Mouse (Mus musculus): Measurements from ENCODE around the gene Klrb1a. TPM values are rescaled to one million over a fixed set of nuclear protein-coding genes. Genes with fewer than 3 reads are reported as not detected.
A peak's percentile ranks its signal among the peaks of the same experiment; 100 is the strongest.
"Not testable (repeated sequence)": the region's sequence is repeated elsewhere in the genome, so short reads cannot be mapped to it uniquely, and the experiment has no call there.

Klrb1a gene
- not detected in 2 replicates for polyA plus RNA-seq (2015; fragmentation: Nextera tagmentation; extraction: Ambion mirVana)

GRCm38 (mm10) chr6:128623433-128623832 lies at the start of gene Klrb1a:
Gene Klrb1a (minus strand): TSS chr6:128623533.
- not testable (repeated sequence) for H3K4me3 ChIP-seq (ENCODE audit: low read length); H3K9me3 ChIP-seq (ENCODE audit: control insufficient read depth, low read length); H3K36me3 ChIP-seq (ENCODE audit: control insufficient read depth, insufficient read depth, low read length); H3K4me1 ChIP-seq (replicated peaks; ENCODE audit: control insufficient read depth, insufficient read depth, low read length); ATAC-seq (ENCODE audit: low read depth); H3K27ac ChIP-seq (ENCODE audit: low read length); H3K9ac ChIP-seq (ENCODE audit: low read length); H3K4me2 ChIP-seq (ENCODE audit: low read depth, low read length); H3K27me3 ChIP-seq (ENCODE audit: control insufficient read depth, insufficient read depth, low read depth, low read length)
- WGBS: 95% methylated on average over 5 of the region's 5 CpGs

GRCm38 (mm10) chr6:128669936-128670335 lies 46.6 kb upstream of the Klrb1a start:
- H3K4me3 ChIP-seq (ENCODE audit: low read length): no peak overlapping the region
- no peaks in the 10 kb centered on the region for H3K27me3 ChIP-seq (ENCODE audit: control insufficient read depth, insufficient read depth, low read depth, low read length)
- H3K9ac ChIP-seq (ENCODE audit: low read length): no peak overlapping the region
- WGBS: 39% methylated on average over 4 of the region's 4 CpGs
- no peaks in the 10 kb centered on the region for H3K36me3 ChIP-seq (ENCODE audit: control insufficient read depth, insufficient read depth, low read length)
- no peaks in the 10 kb centered on the region for H3K9me3 ChIP-seq (ENCODE audit: control insufficient read depth, low read length)
- H3K4me1 ChIP-seq (replicated peaks; ENCODE audit: control insufficient read depth, insufficient read depth, low read length): no peaks in the 10 kb centered on the region
- H3K27ac ChIP-seq (ENCODE audit: low read length): no peak overlapping the region
- no peak for ATAC-seq (ENCODE audit: low read depth)
- no peak overlapping the region for H3K4me2 ChIP-seq (ENCODE audit: low read depth, low read length)

DNA sequence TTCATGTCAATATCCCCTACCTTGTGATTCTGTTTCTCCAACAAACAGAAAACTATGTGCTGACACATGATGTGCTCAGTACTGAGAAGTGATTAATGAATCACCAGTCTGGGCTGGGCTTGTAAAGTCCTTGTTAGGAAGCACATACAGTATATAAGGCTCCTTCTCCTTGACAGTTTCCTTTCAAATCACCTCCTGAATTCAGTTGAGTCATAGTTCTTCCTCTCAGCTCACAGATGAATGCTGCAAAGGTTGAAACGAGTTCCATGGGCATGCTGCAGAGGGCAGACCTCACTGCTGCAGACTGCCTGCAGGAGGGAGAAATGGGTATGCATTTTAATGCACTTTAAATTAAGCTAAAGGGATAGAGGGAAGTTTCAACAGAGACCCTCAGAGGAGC lies 38.9 kb upstream of the Klrb1a start, which contains the start of gene Clec2h:
Gene Clec2h, plus strand, starts transcription at position 180 of the 400 bp plus-strand sequence.
- no peak for ATAC-seq (ENCODE audit: low read depth)
- no peak within 1 kb of the TSS for H3K27ac ChIP-seq (ENCODE audit: low read length)
- no peaks in the 10 kb centered on the region for H3K9me3 ChIP-seq (ENCODE audit: control insufficient read depth, low read length)
- no peak within 1 kb of the TSS for H3K4me2 ChIP-seq (ENCODE audit: low read depth, low read length)
- H3K36me3 ChIP-seq (ENCODE audit: control insufficient read depth, insufficient read depth, low read length): no peaks in the 10 kb centered on the region
- no peak within 1 kb of the TSS for H3K9ac ChIP-seq (ENCODE audit: low read length)
- H3K27me3 ChIP-seq (ENCODE audit: control insufficient read depth, insufficient read depth, low read depth, low read length): no peaks in the 10 kb centered on the region
- no peaks in the 10 kb centered on the region for H3K4me1 ChIP-seq (replicated peaks; ENCODE audit: control insufficient read depth, insufficient read depth, low read length)
- 13% methylated on average over 1 of the region's 1 CpGs for WGBS
- no peak within 1 kb of the TSS for H3K4me3 ChIP-seq (ENCODE audit: low read length)

GRCm38 (mm10) chr6:128661249-128661648 lies 37.9 kb upstream of the Klrb1a start:
- Histone ChIP-seq H3K9me3 (ENCODE audit: control insufficient read depth, low read length) (no peaks in the 10 kb centered on the region), H3K4me2 (ENCODE audit: low read depth, low read length) (no peak overlapping the region), H3K9ac (ENCODE audit: low read length) (no peak overlapping the region), H3K4me3 (ENCODE audit: low read length) (no peak overlapping the region), H3K36me3 (ENCODE audit: control insufficient read depth, insufficient read depth, low read length) (no peaks in the 10 kb centered on the region), H3K27me3 (ENCODE audit: control insufficient read depth, insufficient read depth, low read depth, low read length) (no peaks in the 10 kb centered on the region), H3K4me1 (replicated peaks; ENCODE audit: control insufficient read depth, insufficient read depth, low read length) (no peaks in the 10 kb centered on the region), H3K27ac (ENCODE audit: low read length) (no peak overlapping the region)
- WGBS: 100% methylated on average over 1 of the region's 1 CpGs
- ATAC-seq (ENCODE audit: low read depth): no peak

DNA sequence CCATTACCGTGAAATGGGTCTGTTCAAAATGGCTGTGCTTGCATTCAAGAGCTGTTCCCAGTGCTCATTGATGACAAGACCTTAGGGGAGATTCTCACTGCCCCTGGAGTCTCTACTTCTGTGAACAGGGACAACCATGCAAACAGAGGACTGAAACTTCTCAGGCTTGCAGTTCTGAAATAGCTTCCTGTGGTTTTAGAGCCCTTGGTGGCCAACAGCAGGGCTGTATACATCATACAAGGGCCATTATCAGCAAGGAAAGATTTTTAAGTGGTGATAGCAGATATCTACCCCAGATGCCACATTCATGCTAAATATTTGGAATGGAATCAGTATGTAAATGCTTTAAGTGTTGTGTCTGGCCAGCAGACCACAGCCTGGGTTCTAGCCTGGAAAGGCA lies 29.6 kb upstream of the Klrb1a start:
- 93% methylated on average over 1 of the region's 1 CpGs for WGBS
- no peak; the same call in 1 of the 2 replicates for ATAC-seq (ENCODE audit: low read depth)

DNA sequence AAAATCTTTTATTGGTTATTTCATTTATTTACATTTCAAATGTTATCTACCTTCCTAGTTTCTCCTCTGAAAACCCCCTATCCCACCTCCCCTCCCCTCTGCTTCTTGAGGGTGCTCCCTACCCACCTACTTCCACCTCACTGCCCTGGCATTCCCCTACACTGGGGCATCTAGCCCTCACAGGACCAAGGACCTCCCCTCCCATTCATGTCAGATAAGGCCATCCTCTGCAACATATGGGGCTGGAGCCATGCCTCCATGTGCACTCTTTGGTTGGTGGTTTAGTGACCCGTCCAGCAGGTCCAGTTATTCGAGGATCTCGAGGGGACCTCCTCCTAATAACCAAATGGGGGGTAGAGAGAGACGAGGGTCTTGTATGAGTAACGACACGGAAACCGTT lies 27.5 kb upstream of the Klrb1a start:
- not testable (repeated sequence) for H3K9me3 ChIP-seq (ENCODE audit: control insufficient read depth, low read length); H3K36me3 ChIP-seq (ENCODE audit: control insufficient read depth, insufficient read depth, low read length); H3K27ac ChIP-seq (ENCODE audit: low read length); H3K4me2 ChIP-seq (ENCODE audit: low read depth, low read length); H3K27me3 ChIP-seq (ENCODE audit: control insufficient read depth, insufficient read depth, low read depth, low read length); H3K4me1 ChIP-seq (replicated peaks; ENCODE audit: control insufficient read depth, insufficient read depth, low read length); H3K9ac ChIP-seq (ENCODE audit: low read length); H3K4me3 ChIP-seq (ENCODE audit: low read length)
- WGBS: 66% methylated on average over 4 of the region's 7 CpGs
- peak; percentile 38; the same call in 1 of the 2 replicates for ATAC-seq (ENCODE audit: low read depth)

More for the DNA sequence above, 29.6 kb upstream of the Klrb1a start:
- H3K4me3 ChIP-seq (ENCODE audit: low read length): no peak overlapping the region
- no peak overlapping the region for H3K9ac ChIP-seq (ENCODE audit: low read length)
- no peak overlapping the region for H3K27ac ChIP-seq (ENCODE audit: low read length)
- H3K36me3 ChIP-seq (ENCODE audit: control insufficient read depth, insufficient read depth, low read length): no peaks in the 10 kb centered on the region
- H3K9me3 ChIP-seq (ENCODE audit: control insufficient read depth, low read length): no peaks in the 10 kb centered on the region
- H3K4me2 ChIP-seq (ENCODE audit: low read depth, low read length): 0 out of 2 replicates have a peak overlapping the region, but pooled peaks have one; percentile 22
- no peaks in the 10 kb centered on the region for H3K4me1 ChIP-seq (replicated peaks; ENCODE audit: control insufficient read depth, insufficient read depth, low read length)
- H3K27me3 ChIP-seq (ENCODE audit: control insufficient read depth, insufficient read depth, low read depth, low read length): no peaks in the 10 kb centered on the region

DNA sequence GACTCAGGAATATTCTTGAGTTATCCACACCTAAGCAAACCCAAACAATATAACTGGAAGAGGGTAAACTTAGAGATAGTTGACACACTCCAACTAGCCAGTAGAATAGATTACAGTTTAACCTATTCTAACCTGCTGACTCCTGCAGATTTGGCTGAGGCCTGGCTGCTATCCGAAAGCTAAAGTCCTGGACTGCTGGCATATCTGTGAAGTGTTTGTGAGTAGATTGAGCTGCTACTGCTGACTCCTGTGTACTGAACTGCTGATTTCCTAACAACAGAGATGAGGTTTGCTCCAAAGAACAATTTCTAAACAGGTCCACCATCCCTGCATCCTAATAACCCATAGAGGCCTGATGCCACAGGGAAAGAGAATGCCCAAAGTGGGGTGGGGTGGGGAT lies 26.9 kb upstream of the Klrb1a start:
- H3K27ac ChIP-seq (ENCODE audit: low read length): no peak overlapping the region
- no peaks in the 10 kb centered on the region for H3K9me3 ChIP-seq (ENCODE audit: control insufficient read depth, low read length)
- no peak overlapping the region for H3K4me3 ChIP-seq (ENCODE audit: low read length)
- no peak overlapping the region for H3K9ac ChIP-seq (ENCODE audit: low read length)
- ATAC-seq (ENCODE audit: low read depth): no peak; the same call in 1 of the 2 replicates
- 36% methylated on average over 1 of the region's 1 CpGs for WGBS
- H3K36me3 ChIP-seq (ENCODE audit: control insufficient read depth, insufficient read depth, low read length): no peaks in the 10 kb centered on the region
- no peaks in the 10 kb centered on the region for H3K4me1 ChIP-seq (replicated peaks; ENCODE audit: control insufficient read depth, insufficient read depth, low read length)
- no peak overlapping the region for H3K4me2 ChIP-seq (ENCODE audit: low read depth, low read length)
- no peaks in the 10 kb centered on the region for H3K27me3 ChIP-seq (ENCODE audit: control insufficient read depth, insufficient read depth, low read depth, low read length)

- no peak overlapping the region for H3K9ac ChIP-seq (ENCODE audit: low read length)
- H3K27me3 ChIP-seq (ENCODE audit: control insufficient read depth, insufficient read depth, low read depth, low read length): no peaks in the 10 kb centered on the region
- 44% methylated on average over 3 of the region's 3 CpGs for WGBS
- H3K9me3 ChIP-seq (ENCODE audit: control insufficient read depth, low read length): no peaks in the 10 kb centered on the region
- H3K4me1 ChIP-seq (replicated peaks; ENCODE audit: control insufficient read depth, insufficient read depth, low read length): no peaks in the 10 kb centered on the region
- H3K4me2 ChIP-seq (ENCODE audit: low read depth, low read length): no peak overlapping the region
- H3K4me3 ChIP-seq (ENCODE audit: low read length): no peak overlapping the region
- ATAC-seq (ENCODE audit: low read depth): no peak
- H3K36me3 ChIP-seq (ENCODE audit: control insufficient read depth, insufficient read depth, low read length): no peaks in the 10 kb centered on the region
- H3K27ac ChIP-seq (ENCODE audit: low read length): no peak overlapping the region
Observed at GRCm38 (mm10) chr6:128649681-128650080, 26.3 kb upstream of the Klrb1a start.

GRCm38 (mm10) chr6:128645708-128646107 lies 22.4 kb upstream of the Klrb1a start:
- H3K27me3 ChIP-seq (ENCODE audit: control insufficient read depth, insufficient read depth, low read depth, low read length); H3K4me1 ChIP-seq (replicated peaks; ENCODE audit: control insufficient read depth, insufficient read depth, low read length); ATAC-seq (ENCODE audit: low read depth); H3K9ac ChIP-seq (ENCODE audit: low read length); H3K4me3 ChIP-seq (ENCODE audit: low read length); H3K9me3 ChIP-seq (ENCODE audit: control insufficient read depth, low read length); H3K4me2 ChIP-seq (ENCODE audit: low read depth, low read length); H3K36me3 ChIP-seq (ENCODE audit: control insufficient read depth, insufficient read depth, low read length); H3K27ac ChIP-seq (ENCODE audit: low read length): not testable (repeated sequence)
- WGBS: 81% methylated on average over 12 of the region's 12 CpGs

GRCm38 (mm10) chr6:128644694-128645093 lies 21.4 kb upstream of the Klrb1a start:
- not testable (repeated sequence) for H3K27ac ChIP-seq (ENCODE audit: low read length); H3K9me3 ChIP-seq (ENCODE audit: control insufficient read depth, low read length); H3K4me3 ChIP-seq (ENCODE audit: low read length); H3K4me2 ChIP-seq (ENCODE audit: low read depth, low read length); H3K36me3 ChIP-seq (ENCODE audit: control insufficient read depth, insufficient read depth, low read length); H3K27me3 ChIP-seq (ENCODE audit: control insufficient read depth, insufficient read depth, low read depth, low read length); H3K4me1 ChIP-seq (replicated peaks; ENCODE audit: control insufficient read depth, insufficient read depth, low read length); H3K9ac ChIP-seq (ENCODE audit: low read length); ATAC-seq (ENCODE audit: low read depth)
- 94% methylated on average over 20 of the region's 20 CpGs for WGBS

Data from lung, embryonic 16.5 days (tissue).